Mouse (Mus musculus) myocyte (in vitro differentiated cells): ENCODE measurements at regions not wholly inside any gene's neighbourhood (a gene's known extent, or its start where the extent isn't known, plus 50 kb on each side); places are given as distances from the start of the nearest gene placed in this dataset.

ENCODE experiments used
- CEBPB ChIP-seq: IDR thresholded peaks from 2 replicates; pipeline ENCODE4 v1.6.1; 2011; ENCODE audit warnings: mild to moderate bottlenecking, moderate library complexity; ENCODE audit not compliant: poor library complexity, insufficient read depth, severe bottlenecking
- MAX ChIP-seq: IDR thresholded peaks from one replicate; pipeline ENCODE4 v1.6.1; 2011; ENCODE audit warnings: low read depth, mild to moderate bottlenecking, control low read depth
- MYOD1 ChIP-seq, 3 experiments: IDR thresholded peaks; one replicate each; pipeline ENCODE4 v1.6.1; 2011; ENCODE audit warnings: control low read depth in 2 of 3, low read depth in 2 of 3, mild to moderate bottlenecking in 2 of 3, moderate library complexity in 1 of 3; ENCODE audit not compliant: insufficient read length in 2 of 3, control insufficient read depth in 1 of 3
- POLR2A ChIP-seq: IDR thresholded peaks from one replicate; pipeline ENCODE4 v1.6.1; 2011; ENCODE audit warnings: low read depth, mild to moderate bottlenecking, control low read depth, moderate library complexity; ENCODE audit not compliant: insufficient read length
- SRF ChIP-seq: IDR thresholded peaks from one replicate; pipeline ENCODE4 v1.6.1; 2011; ENCODE audit warnings: low read depth; ENCODE audit not compliant: control insufficient read depth, insufficient read length
- TCF12 ChIP-seq: IDR thresholded peaks from one replicate; pipeline ENCODE4 v1.6.1; 2011; ENCODE audit warnings: mild to moderate bottlenecking, control low read depth; ENCODE audit not compliant: poor library complexity, insufficient read depth, severe bottlenecking
- TCF3 ChIP-seq: IDR thresholded peaks from one replicate; pipeline ENCODE4 v1.6.1; 2011; ENCODE audit warnings: low read depth, control low read depth; ENCODE audit not compliant: insufficient read length
- USF1 ChIP-seq: IDR thresholded peaks from one replicate; pipeline ENCODE4 v1.6.1; 2011; ENCODE audit warnings: low read depth, mild to moderate bottlenecking, control low read depth, moderate library complexity

- TF ChIP-seq TCF12: no peak
- TF ChIP-seq MYOD1 (IDR thresholded peaks at IDR 0.05; ENCODE audit: control insufficient read depth in 1 of 3, insufficient read length in 2 of 3, low read depth in 2 of 3): no peak
- no peak for TF ChIP-seq CEBPB
- TF ChIP-seq USF1: no peak
- no peak for TF ChIP-seq POLR2A
- no peak for TF ChIP-seq TCF3
- no peak for TF ChIP-seq SRF
- TF ChIP-seq MAX: no peak
Observed at GRCm38 (mm10) chr16:5668403-5668967, 216.7 kb upstream of the Rbfox1 start.
